Mouse (Mus musculus): ENCODE data around the gene Cd180.

The Cd180 gene

GRCm38 (mm10) chr13:102739720-102740535, 46.6 kb downstream of the Cd180 start:
- DNase-seq (ENCODE audit: low read depth in 2 of 2, low spot score in 2 of 2): no peak

GRCm38 (mm10) chr13:102744481-102745269, 51.3 kb downstream of the Cd180 start:
- no peak for DNase-seq (ENCODE audit: low read depth in 2 of 2, low spot score in 2 of 2)

DNA sequence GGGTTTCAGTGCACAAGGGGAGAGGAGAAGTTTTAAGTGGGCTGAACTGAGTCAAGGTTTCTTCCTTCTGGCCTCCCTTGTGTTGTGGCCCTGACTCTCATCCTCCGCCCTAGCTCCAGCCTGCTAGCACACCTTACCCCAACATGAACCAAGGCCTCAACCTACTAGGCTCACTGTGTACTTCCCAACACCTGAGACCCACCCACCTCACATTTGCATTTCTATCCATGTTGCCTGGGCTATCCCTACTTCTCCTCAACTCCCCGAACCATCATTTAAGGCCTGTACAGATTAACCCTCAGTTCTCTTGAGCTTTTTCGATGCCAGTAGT, 51.9 kb downstream of the Cd180 start:
- no peak for DNase-seq (ENCODE audit: low read depth in 2 of 2, low spot score in 2 of 2)

DNA sequence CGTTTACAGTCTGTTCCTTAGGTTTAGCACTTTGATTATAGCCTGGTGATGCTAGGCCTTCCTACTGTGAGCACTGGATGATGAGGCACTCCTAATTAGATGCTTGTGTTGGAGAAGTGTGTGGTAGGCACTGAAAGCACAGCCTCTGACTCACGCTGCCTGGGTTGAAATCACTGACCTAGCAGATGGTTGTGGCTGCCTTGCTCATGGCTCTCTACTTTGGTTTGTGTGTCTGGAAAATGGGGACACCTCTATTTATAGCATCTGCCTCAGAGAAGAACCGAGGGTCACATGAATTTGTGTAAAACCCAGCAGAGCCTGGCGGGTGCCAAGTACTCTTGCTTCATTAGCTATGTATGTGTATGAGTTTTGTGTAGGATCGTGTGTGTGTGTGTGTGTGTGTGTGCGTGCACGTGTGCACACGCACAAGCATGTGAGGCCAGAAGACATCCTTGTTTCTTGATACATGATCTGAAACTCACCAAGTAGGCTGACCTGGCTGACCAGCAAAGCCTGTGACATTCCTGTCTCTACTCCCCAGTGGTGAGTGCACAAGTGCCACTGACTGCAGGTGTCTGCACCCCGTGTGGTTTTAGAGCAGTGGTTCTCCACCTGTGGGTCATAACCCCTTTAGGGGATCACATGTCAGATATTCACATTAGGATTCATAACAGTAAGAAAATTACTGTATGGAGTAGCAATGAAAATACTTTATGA, 52.4 kb downstream of the Cd180 start:
- no peak for DNase-seq (ENCODE audit: low read depth in 2 of 2, low spot score in 2 of 2)

DNA sequence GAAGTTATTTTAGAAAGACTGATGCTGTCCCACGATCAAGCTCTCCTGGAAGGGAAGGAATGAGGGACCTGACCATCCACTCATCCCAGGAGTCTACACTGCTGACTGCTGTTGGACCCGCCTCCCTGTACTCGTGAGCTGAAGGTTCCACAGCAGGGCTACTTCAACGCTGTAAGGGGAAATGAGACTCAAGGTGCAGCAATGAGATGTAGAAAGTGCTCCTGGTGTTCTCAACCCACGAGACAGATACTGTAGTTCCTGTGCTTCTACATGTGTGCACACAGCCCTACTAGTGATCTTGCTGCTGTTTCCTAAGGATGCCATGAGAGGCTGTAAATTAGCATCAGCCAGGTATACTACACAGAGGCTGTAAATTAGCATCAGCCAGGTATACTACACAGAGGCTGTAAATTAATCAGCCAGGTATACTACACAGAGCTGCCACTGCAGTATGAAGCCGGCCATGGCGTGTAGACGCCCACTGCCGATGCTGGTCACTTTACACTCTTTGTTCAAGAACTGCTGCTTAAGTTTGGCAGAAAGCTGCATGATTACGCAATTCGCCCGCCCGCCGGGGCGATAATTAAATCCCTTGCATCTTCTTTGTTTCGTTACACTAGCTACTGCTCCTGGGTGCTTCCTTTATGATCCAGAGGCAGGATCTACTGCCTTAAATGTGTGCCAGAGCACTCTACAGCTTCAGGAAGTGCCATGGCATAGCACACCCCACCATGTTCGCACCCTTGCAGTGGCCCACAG, 53.6 kb downstream of the Cd180 start:
- DNase-seq (ENCODE audit: low read depth in 2 of 2, low spot score in 2 of 2): no peak

- no peak for DNase-seq (ENCODE audit: low read depth in 2 of 2, low spot score in 2 of 2)
These were observed 55.8 kb downstream of the Cd180 start for GRCm38 (mm10) chr13:102749194-102749593.

GRCm38 (mm10) chr13:102749891-102750290, 56.5 kb downstream of the Cd180 start:
- no peak for DNase-seq (ENCODE audit: low read depth in 2 of 2, low spot score in 2 of 2)

- no peak for DNase-seq (ENCODE audit: low read depth in 2 of 2, low spot score in 2 of 2)
These were observed 60.6 kb downstream of the Cd180 start for GRCm38 (mm10) chr13:102753714-102754556.

GRCm38 (mm10) chr13:102755124-102755523, 61.8 kb downstream of the Cd180 start:
- DNase-seq (ENCODE audit: low read depth in 2 of 2, low spot score in 2 of 2): no peak

- no peak for DNase-seq (ENCODE audit: low read depth in 2 of 2, low spot score in 2 of 2)
These were observed 62.7 kb downstream of the Cd180 start for GRCm38 (mm10) chr13:102756071-102756470.

DNA sequence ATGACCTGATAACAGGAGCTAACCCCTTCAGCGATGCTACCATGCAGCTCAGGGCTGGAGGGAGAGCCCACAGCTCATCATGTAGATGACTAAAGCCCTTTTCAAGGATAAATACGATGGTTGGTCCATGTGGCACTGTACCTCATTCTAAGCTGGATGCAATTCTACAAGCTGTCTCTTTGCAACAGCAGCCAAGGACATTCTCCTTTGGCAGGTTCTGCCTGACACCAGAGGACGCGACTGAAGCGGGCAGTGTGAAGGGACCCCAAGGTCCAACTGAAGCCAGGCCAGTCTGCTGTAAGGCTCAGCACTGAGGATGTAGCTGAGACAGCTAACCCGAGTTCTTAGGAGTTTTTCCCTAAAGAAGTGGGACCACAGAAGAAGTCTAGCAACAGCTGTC, 64.7 kb downstream of the Cd180 start:
- no peak for DNase-seq (ENCODE audit: low read depth in 2 of 2, low spot score in 2 of 2)

DNA sequence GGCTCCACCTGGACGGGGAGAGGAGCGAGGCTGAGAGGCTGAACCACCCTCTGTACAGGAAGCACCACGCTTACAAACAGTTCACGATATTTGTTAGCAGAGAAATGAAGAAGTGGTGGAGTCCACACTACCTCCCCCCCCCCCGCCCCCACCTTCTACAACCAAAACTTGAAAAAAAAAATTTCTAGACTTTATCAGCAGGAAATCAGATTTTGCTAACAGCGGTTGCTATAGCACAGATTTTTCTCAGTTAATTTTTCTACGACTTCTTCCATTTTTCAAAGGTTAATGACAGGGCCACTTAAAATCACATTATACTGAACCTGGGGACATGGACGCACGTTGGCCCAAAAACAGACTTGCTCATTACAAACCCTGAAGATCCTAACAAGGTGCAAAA, 68.1 kb downstream of the Cd180 start:
- no peak for DNase-seq (ENCODE audit: low read depth in 2 of 2, low spot score in 2 of 2)

DNA sequence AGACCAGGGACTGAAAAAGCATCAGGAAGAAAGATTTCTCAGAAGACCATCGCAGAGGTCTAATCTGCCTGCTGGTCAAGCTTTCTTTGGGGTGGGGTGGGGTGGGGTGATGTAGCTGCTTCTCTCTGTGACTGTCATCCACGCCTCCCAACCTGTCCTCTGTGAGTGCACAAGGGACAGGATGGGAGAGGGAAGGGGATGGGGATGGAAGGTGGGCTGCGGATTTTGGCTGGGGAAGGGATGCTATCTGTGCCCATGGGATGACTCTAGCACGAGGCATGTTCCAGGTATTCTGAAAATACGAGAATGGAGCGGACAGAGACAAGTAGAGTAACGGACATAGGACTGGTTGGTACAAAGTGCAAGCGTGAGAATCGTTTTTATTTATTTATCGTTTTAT, 68.8 kb downstream of the Cd180 start:
- no peak for DNase-seq (ENCODE audit: low read depth in 2 of 2, low spot score in 2 of 2)

DNA sequence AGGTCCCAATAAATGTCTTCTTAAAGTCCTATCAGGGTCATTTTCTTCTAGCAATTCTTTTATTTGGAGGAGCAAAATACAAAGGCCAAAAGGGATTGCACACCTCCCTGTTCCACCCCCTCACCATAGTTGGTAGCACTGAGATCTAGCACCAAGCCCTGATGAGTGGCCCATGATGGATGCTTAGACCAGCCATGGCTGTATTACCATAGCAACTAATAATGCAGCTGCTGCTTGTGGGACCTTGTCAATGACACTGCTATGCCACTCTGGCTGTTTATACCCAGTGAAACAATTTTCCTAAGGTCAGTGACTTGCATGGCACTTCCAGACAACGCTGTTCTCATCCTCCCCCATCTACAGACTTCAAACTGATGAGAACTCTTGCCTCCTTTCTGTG, 70.9 kb downstream of the Cd180 start:
- DNase-seq (ENCODE audit: low read depth in 2 of 2, low spot score in 2 of 2): no peak

- no peak for DNase-seq (ENCODE audit: low read depth in 2 of 2, low spot score in 2 of 2)
These were observed 71.9 kb downstream of the Cd180 start for GRCm38 (mm10) chr13:102765216-102765615.

DNA sequence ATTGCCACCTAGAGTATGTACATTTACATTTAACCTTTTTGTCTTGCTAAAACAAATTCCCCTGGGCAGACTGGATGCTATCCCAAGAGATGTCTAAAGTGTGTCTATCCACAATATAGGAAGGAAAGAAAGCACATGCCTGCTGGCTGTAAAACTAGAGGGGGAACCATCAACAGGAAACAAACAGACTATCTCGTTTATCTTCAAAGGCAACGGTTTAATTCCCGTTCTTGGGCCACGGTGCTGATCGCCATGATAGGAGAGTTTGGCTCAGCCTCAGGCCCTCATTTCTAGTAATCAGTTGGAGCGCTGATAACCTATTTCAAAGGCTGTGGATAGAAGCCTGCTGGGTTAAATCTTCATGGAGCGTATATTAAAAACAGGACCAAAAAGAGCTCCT, 73.8 kb downstream of the Cd180 start:
- DNase-seq (ENCODE audit: low read depth in 2 of 2, low spot score in 2 of 2): no peak

DNA sequence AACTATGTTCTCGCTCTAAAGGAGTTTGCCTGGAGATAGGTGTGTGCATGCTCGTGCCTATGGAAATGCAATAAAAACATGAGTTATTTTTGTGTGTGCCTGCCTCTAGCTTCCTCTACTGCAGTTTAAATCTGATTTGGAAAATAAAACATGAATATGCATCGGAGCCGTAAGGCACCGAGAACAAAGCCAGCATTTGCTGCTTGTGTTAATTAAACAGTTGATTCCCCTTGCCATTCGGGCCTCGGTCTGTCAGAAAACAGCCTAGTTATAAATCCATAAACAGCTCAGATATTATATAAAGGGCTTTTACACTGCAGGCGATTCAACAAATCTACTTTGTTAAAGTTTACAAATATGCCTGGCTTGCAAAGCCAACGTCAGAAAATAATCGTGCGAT, 75.2 kb downstream of the Cd180 start:
- no peak for DNase-seq (ENCODE audit: low read depth in 2 of 2, low spot score in 2 of 2)

- no peak for DNase-seq (ENCODE audit: low read depth in 2 of 2, low spot score in 2 of 2)
These were observed 76.8 kb downstream of the Cd180 start for GRCm38 (mm10) chr13:102770194-102770593.

DNA sequence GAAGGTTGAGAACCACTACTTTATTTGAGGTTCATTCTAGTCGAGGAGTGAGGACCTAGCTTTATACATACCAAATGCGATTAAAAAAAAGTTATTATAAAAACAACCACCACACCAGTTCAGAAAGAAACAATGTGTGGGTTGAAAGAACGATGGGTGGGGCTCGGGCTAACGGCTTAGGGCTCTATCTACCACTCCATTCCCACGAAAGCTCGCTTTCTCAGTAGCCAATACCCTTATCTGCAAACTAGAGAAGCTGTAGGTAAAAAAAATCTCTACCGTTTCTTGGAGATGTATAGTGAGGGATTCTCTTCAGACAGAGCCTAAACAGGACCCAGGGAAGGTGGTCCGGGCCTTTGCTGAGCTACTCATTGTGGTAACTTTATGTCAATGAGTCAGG, 79.8 kb downstream of the Cd180 start:
- DNase-seq (ENCODE audit: low read depth in 2 of 2, low spot score in 2 of 2): no peak

DNA sequence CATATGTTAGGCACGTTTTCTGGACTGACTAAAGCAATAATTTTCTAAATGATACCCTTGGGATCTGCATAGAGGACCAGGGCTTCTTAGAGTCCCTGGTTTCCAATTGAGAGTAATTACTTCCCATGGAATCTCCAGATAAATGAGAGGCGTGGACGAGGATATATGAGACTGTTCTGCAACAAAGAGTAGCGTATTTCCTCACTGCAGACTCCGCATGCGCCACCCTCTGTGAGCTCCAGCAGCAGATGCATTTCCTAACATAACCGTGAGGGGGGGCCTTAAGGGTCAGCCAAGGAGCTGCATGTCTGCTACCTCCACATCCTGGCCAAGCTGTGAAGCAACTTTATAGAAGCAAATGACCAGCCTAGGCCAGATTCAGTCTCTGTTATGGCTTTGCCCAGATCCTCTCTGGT, 81.4 kb downstream of the Cd180 start:
- no peak for DNase-seq (ENCODE audit: low read depth in 2 of 2, low spot score in 2 of 2)
